Mouse (Mus musculus) limb, embryonic 12.5 days (tissue): ENCODE results near the gene Mpnd. TPM values are rescaled to one million over a fixed set of nuclear protein-coding genes. Genes with fewer than 3 reads are reported as not detected.
A peak's percentile ranks its signal among the peaks of the same experiment; 100 is the strongest.

Experiments
- ATAC-seq: fragments of 200-750 bp; cut with Nextera tagmentation; 2 replicates; pipeline ENCODE4 v1.8.0; 2017; ENCODE audit warnings: low read depth, moderate TSS enrichment; ENCODE audit not compliant: insufficient number of reproducible peaks, insufficient read depth, low FRiP score, low TSS enrichment
- H3K27ac ChIP-seq: fragments of 300-500 bp; sonication (generic); 2 replicates; pipeline ENCODE4 v1.5.1; 2016; ENCODE audit warnings: mild to moderate bottlenecking, moderate library complexity
- H3K27me3 ChIP-seq: fragments of 300-500 bp; sonication (generic); 2 replicates; pipeline ENCODE4 v1.6.1; 2016; ENCODE audit warnings: mild to moderate bottlenecking, moderate library complexity
- H3K36me3 ChIP-seq: fragments of 300-500 bp; sonication (generic); 2 replicates; pipeline ENCODE4 v1.6.1; 2016; ENCODE audit warnings: mild to moderate bottlenecking, moderate library complexity
- H3K4me1 ChIP-seq: fragments of 300-500 bp; sonication (generic); replicated peaks from 2 replicates; pipeline ENCODE4 v1.6.1; 2016
- H3K4me2 ChIP-seq: fragments of 300-500 bp; sonication (generic); 2 replicates; pipeline ENCODE4 v1.6.1; 2016; ENCODE audit warnings: mild to moderate bottlenecking, moderate library complexity
- H3K4me3 ChIP-seq: fragments of 300-500 bp; sonication (generic); replicated peaks from 2 replicates; pipeline ENCODE4 v1.5.1; 2016; ENCODE audit warnings: mild to moderate bottlenecking
- H3K9ac ChIP-seq: fragments of 300-500 bp; sonication (generic); replicated peaks from 2 replicates; pipeline ENCODE4 v1.6.1; 2016; ENCODE audit warnings: mild to moderate bottlenecking, moderate library complexity
- H3K9me3 ChIP-seq: fragments of 300-500 bp; sonication (generic); 2 replicates; pipeline ENCODE4 v1.6.1; 2016; ENCODE audit warnings: mild to moderate bottlenecking, moderate library complexity
- WGBS: fragments of 180-500 bp; shearing (Covaris S2); methylation state at CpG from one replicate; pipeline ENCODE4 v1.1.7; 2016; 5-methylcytosine and 5-hydroxymethylcytosine counted together
- polyA plus RNA-seq: library from polyadenylated mRNA; unstranded; fragments of >200 nt; fragmentation: Nextera tagmentation; extraction: Ambion mirVana; gene quantifications from 2 replicates; pipeline ENCODE4 v1.2.1, GENCODE M21; 2016

The Mpnd gene
- polyA plus RNA-seq, 1 experiment from 2014 or later, result 169 TPM

DNA sequence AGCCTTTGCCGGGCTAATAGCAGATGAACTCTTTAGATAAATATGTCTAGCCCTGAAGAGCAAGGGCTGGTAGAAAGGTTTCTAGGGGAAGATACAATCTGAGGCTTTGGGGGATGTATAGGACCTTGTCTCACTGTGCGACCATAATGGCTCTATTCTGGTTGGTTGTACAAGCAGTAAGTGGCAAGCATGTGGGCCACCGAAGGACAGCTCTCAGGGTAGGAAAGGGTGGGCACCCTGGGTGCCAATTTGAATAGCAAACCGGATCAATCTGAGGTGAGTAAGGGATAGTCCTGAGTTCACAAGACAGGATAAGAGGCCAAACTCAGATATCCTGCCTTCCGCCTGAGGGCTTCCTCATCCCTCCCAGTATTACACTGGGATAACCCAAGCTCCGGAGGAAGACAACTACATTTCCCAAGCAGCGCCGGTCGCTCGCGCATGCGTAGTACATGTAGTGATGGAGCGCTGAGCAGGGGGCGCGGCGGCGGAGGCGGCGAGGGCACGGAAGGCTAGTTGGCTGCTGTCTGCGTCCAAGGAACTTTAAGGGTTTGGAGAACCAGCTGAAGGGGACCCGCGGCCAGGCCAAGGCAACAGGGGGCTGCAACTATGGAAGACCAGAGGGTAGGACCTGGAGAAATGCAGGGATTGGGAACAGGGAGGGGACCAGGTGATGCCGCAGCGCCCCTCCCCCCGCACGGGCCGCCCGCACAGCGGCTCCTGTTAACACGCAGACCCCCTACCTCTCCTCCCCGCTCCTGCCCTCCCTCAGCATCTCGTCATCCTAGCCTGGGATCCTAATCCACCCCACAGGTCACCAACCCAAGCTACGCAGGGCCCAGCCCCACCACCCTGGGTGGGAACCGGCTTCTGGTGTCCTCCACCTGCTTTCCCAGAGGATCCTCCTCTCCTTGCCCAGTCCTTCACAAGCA lies 19.2 kb upstream of the Mpnd start, which contains the start of gene Fsd1:
Gene Fsd1 (plus strand): TSS at position 480 of the 932 bp plus-strand sequence.
- H3K36me3 ChIP-seq, result peaks cover 26% of the 10 kb centered on the region
- peak; percentile 58; the same call in 1 of the 2 replicates for ATAC-seq
- peak within 1 kb of the TSS; percentile 68 for H3K4me3 ChIP-seq
- H3K4me2 ChIP-seq, result peak within 1 kb of the TSS; percentile 89
- peak within 1 kb of the TSS; percentile 79 for H3K9ac ChIP-seq
- no peak within 1 kb of the TSS for H3K27ac ChIP-seq
- H3K27me3 ChIP-seq, result no peaks in the 10 kb centered on the region
- H3K9me3 ChIP-seq, result no peaks in the 10 kb centered on the region
- WGBS, result 10% methylated on average over 35 of the region's 35 CpGs
- peaks cover 9% of the 10 kb centered on the region for H3K4me1 ChIP-seq

DNA sequence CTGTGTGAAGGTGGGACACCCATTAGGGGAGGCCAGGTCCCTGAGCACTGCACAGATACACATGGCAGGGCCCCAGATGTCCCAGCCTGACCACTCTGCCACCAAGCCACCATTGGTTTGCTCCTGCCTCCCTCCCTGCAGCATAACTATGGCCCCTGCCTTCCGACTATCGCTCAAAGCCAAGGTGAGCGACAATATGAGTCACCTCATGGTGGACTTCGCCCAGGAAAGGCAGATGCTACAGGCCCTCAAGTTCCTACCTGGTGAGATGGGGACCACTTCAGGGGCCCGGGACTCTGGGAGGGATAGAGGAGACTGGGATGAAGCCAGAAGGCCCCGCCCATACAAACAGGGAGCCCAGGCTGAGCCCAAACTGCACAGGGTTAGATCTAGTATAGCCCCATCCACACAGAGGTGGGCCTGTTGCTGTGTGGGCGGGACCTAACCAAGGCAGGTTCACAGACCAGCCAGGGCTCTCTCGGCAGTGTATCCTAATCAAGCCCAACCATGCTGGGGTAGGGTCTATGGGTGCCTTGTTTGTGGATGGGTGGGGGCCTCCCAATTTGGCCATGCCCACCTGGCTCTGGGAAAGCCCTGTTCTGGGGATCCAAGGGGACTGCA lies 15.1 kb upstream of the Mpnd start:
- Histone ChIP-seq H3K36me3 (peaks cover 54% of the 10 kb centered on the region), H3K9ac (no peak overlapping the region), H3K9me3 (no peaks in the 10 kb centered on the region), H3K4me1 (peaks cover 9% of the 10 kb centered on the region), H3K4me2 (no peak overlapping the region), H3K4me3 (no peak overlapping the region), H3K27ac (no peak overlapping the region), H3K27me3 (no peaks in the 10 kb centered on the region)
- 79% methylated on average over 8 of the region's 8 CpGs for WGBS
- ATAC-seq, result 0 out of 2 replicates have a peak, but pooled peaks have one; percentile 4

DNA sequence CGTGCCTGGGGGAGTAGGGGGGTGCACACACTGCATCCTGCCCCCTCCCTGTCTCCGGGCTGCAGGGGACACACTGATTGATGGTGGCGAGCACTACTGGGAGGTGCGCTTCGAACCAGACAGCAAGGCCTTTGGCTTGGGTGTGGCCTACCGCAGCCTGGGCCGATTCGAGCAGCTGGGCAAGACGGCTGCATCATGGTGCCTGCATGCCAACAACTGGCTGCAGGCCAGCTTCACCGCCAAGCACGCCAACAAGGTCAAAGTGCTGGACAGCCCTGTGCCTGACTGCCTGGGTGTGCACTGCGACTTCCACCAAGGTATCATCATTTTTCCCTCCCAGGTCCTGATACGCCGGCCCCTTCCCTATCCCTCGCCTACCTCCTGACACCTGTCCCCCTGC lies 9.5 kb upstream of the Mpnd start:
- Histone ChIP-seq H3K36me3 (peaks cover 54% of the 10 kb centered on the region), H3K9ac (no peak overlapping the region), H3K4me3 (no peak overlapping the region), H3K9me3 (no peaks in the 10 kb centered on the region), H3K4me1 (no peaks in the 10 kb centered on the region), H3K4me2 (no peak overlapping the region), H3K27me3 (peaks cover 18% of the 10 kb centered on the region), H3K27ac (no peak overlapping the region)
- 87% methylated on average over 15 of the region's 15 CpGs for WGBS
- no peak for ATAC-seq

- 0 out of 2 replicates have a peak, but pooled peaks have one; percentile 35 for ATAC-seq
- H3K4me3 ChIP-seq, result peak overlapping the region; percentile 19
- 5% methylated on average over 30 of the region's 30 CpGs for WGBS
Observed at GRCm38 (mm10) chr17:55999794-56000499, 5.6 kb upstream of the Mpnd start.

DNA sequence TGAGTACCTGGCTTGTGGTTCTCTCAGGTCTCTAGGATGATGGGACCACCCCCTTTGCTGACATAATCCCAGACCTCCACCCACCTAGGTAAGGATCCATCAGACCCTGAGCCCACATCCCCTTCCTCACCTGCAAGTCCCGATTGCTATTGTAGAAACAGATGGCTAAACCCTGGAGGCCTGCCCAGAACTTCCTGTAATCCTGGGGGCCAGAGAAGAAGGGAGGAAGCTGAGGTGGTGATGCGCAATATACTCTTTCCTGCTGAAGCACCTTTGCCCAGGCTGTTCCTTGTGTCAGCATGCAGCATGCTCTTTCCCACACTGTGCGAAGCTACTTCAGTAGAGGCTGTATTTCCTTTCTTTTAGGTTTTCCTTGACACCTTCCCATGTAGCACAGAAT lies 2.5 kb upstream of the Mpnd start:
- WGBS, result 79% methylated on average over 3 of the region's 3 CpGs
- H3K27me3 ChIP-seq, result peaks cover 31% of the 10 kb centered on the region
- ATAC-seq, result no peak
- H3K4me3 ChIP-seq, result no peak overlapping the region
- peaks cover 11% of the 10 kb centered on the region; the same call in 1 of the 2 replicates for H3K4me1 ChIP-seq
- H3K36me3 ChIP-seq, result no peaks in the 10 kb centered on the region
- no peaks in the 10 kb centered on the region for H3K9me3 ChIP-seq
- H3K9ac ChIP-seq, result no peak overlapping the region; the same call in 1 of the 2 replicates
- no peak overlapping the region for H3K4me2 ChIP-seq
- H3K27ac ChIP-seq, result no peak overlapping the region

More at GRCm38 (mm10) chr17:55999794-56000499, 5.6 kb upstream of the Mpnd start:
- H3K27me3 ChIP-seq, result peaks cover 31% of the 10 kb centered on the region
- no peaks in the 10 kb centered on the region for H3K9me3 ChIP-seq
- no peak overlapping the region for H3K9ac ChIP-seq
- H3K27ac ChIP-seq, result no peak overlapping the region
- H3K36me3 ChIP-seq, result peaks cover 28% of the 10 kb centered on the region
- H3K4me1 ChIP-seq, result no peaks in the 10 kb centered on the region
- peak overlapping the region; percentile 38 for H3K4me2 ChIP-seq

GRCm38 (mm10) chr17:56006956-56007355 lies 1.4 kb downstream of the Mpnd start:
- Histone ChIP-seq H3K4me2 (peak overlapping the region; percentile 90), H3K9me3 (no peaks in the 10 kb centered on the region), H3K27ac (no peak overlapping the region), H3K27me3 (peaks cover 6% of the 10 kb centered on the region; the same call in 1 of the 2 replicates), H3K9ac (no peak overlapping the region), H3K4me3 (no peak overlapping the region; the same call in 1 of the 2 replicates), H3K4me1 (peaks cover 28% of the 10 kb centered on the region), H3K36me3 (peaks cover 15% of the 10 kb centered on the region)
- 47% methylated on average over 10 of the region's 10 CpGs for WGBS
- no peak for ATAC-seq

- H3K4me2 ChIP-seq, result peak overlapping the region; percentile 90
- 35% methylated on average over 14 of the region's 14 CpGs for WGBS
Observed at GRCm38 (mm10) chr17:56007444-56008355, 2.2 kb downstream of the Mpnd start.

DNA sequence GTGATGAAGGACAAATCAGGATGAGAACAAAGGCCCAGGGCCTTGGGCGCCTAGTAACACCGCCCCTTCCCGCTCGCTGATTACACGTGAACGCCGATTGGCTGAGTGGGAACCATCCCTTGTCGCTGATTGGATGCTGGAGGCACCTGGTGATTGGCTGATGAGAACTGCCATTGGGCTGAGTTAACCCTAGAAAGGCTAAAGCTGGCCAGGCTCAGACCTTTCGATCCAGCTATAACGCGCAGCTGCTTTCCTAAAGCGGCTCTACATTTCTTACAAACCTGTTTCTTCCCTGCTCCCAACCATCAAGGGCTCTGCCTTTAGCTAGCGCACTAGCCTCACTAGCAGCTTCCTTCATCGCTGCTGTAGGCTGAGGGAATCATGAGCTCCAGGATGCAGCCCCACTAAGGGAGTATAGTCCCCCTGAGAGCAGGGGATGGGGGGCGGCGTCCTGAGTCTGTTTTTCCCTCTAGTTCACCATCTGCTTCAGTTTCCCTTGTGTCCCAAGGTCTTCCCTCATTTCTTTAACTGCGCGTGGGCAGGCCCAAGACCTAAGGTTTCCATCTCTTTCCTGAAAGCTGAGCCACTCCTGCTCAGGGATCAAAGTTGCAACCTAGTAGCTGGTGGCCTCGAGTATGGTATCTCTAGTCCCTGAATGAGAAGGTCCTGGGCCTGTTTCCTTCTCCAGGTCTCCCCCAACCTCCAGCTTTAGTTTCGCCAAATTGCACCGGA lies 3.0 kb downstream of the Mpnd start:
- WGBS, result under 1% methylated on average over 21 of the region's 21 CpGs

More at GRCm38 (mm10) chr17:56007444-56008355, 2.2 kb downstream of the Mpnd start:
- peaks cover 4% of the 10 kb centered on the region; the same call in 1 of the 2 replicates for H3K27me3 ChIP-seq
- H3K9ac ChIP-seq, result peak overlapping the region; percentile 48
- H3K4me1 ChIP-seq, result peaks cover 28% of the 10 kb centered on the region
- H3K9me3 ChIP-seq, result no peaks in the 10 kb centered on the region
- H3K4me3 ChIP-seq, result peak overlapping the region; percentile 83
- H3K27ac ChIP-seq, result peak overlapping the region; percentile 95
- no peak; the same call in 1 of the 2 replicates for ATAC-seq
- H3K36me3 ChIP-seq, result peaks cover 22% of the 10 kb centered on the region

GRCm38 (mm10) chr17:56009088-56009961 lies 3.8 kb downstream of the Mpnd start:
- WGBS, result under 1% methylated on average over 61 of the region's 62 CpGs
- H3K4me2 ChIP-seq, result peak overlapping the region; percentile 90
- H3K27ac ChIP-seq, result peak overlapping the region; percentile 95
- peaks cover 3% of the 10 kb centered on the region; the same call in 1 of the 2 replicates for H3K27me3 ChIP-seq
- peak overlapping the region; percentile 81 for H3K9ac ChIP-seq
- peaks cover 37% of the 10 kb centered on the region for H3K36me3 ChIP-seq
- peak; percentile 87 for ATAC-seq
- peak overlapping the region; percentile 83 for H3K4me3 ChIP-seq
- H3K4me1 ChIP-seq, result peaks cover 28% of the 10 kb centered on the region
- no peaks in the 10 kb centered on the region for H3K9me3 ChIP-seq

More for the DNA sequence above, 3.0 kb downstream of the Mpnd start:
- Histone ChIP-seq H3K9ac (peak overlapping the region; percentile 81), H3K4me2 (peak overlapping the region; percentile 90), H3K4me1 (peaks cover 28% of the 10 kb centered on the region), H3K36me3 (peaks cover 29% of the 10 kb centered on the region), H3K4me3 (peak overlapping the region; percentile 83), H3K27ac (peak overlapping the region; percentile 95), H3K27me3 (peaks cover 3% of the 10 kb centered on the region; the same call in 1 of the 2 replicates), H3K9me3 (no peaks in the 10 kb centered on the region)
- peak; percentile 90 for ATAC-seq
